Mouse (Mus musculus): ENCODE data around the gene Otud7b. TPM values are rescaled to one million over a fixed set of nuclear protein-coding genes. Genes with fewer than 3 reads are reported as not detected.

Otud7b gene
- polyA plus RNA-seq, 1 experiment: 8.6 TPM

DNA sequence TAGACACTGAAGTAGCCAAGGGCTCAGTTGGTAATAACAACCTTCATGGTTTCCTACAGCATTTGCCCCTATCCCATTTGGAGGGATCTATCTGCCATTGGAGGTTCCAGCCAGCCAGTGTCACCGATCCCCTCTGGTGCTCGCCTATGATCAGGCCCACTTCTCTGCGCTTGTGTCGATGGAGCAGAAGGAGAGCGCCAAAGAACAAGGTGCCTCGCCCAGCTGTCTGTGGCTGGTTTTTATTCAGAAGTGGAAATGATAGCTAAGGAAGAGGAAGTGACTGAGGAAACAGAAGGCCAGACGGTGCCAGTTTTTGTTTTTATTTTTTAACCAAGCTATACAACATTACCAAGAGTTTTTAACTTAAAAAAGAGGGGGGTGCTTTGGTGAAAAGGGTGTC is 47.5 kb downstream of the Otud7b start:
- no peak for TF ChIP-seq POLR2A (IDR thresholded peaks at IDR 0.05; ENCODE audit: borderline replicate concordance, extremely low read depth, insufficient read depth, insufficient read length, poor library complexity, severe bottlenecking)
- TF ChIP-seq CTCF (IDR thresholded peaks at IDR 0.05; ENCODE audit: borderline replicate concordance, extremely low read depth, insufficient read depth, insufficient read length): no peak
- DNase-seq (ENCODE audit: low read depth): no peak

GRCm38 (mm10) chr3:96152611-96153010 is 48.3 kb downstream of the Otud7b start:
- no peak for TF ChIP-seq CTCF (IDR thresholded peaks at IDR 0.05; ENCODE audit: borderline replicate concordance, extremely low read depth, insufficient read depth, insufficient read length)
- no peak for TF ChIP-seq POLR2A (IDR thresholded peaks at IDR 0.05; ENCODE audit: borderline replicate concordance, extremely low read depth, insufficient read depth, insufficient read length, poor library complexity, severe bottlenecking)
- no peak for DNase-seq (ENCODE audit: low read depth)

GRCm38 (mm10) chr3:96155501-96155900 is 51.2 kb downstream of the Otud7b start:
- DNase-seq (ENCODE audit: low read depth): no peak
- TF ChIP-seq CTCF (IDR thresholded peaks at IDR 0.05; ENCODE audit: borderline replicate concordance, extremely low read depth, insufficient read depth, insufficient read length) (no peak), POLR2A (IDR thresholded peaks at IDR 0.05; ENCODE audit: borderline replicate concordance, extremely low read depth, insufficient read depth, insufficient read length, poor library complexity, severe bottlenecking) (no peak)

- no peak for DNase-seq (ENCODE audit: low read depth)
- no peak for TF ChIP-seq POLR2A (IDR thresholded peaks at IDR 0.05; ENCODE audit: borderline replicate concordance, extremely low read depth, insufficient read depth, insufficient read length, poor library complexity, severe bottlenecking)
- no peak for TF ChIP-seq CTCF (IDR thresholded peaks at IDR 0.05; ENCODE audit: borderline replicate concordance, extremely low read depth, insufficient read depth, insufficient read length)
Observed at GRCm38 (mm10) chr3:96159820-96160219, 55.5 kb downstream of the Otud7b start.

GRCm38 (mm10) chr3:96160222-96160802 is 56.0 kb downstream of the Otud7b start:
- DNase-seq (ENCODE audit: low read depth): no peak
- TF ChIP-seq CTCF (IDR thresholded peaks at IDR 0.05; ENCODE audit: borderline replicate concordance, extremely low read depth, insufficient read depth, insufficient read length) (no peak), POLR2A (IDR thresholded peaks at IDR 0.05; ENCODE audit: borderline replicate concordance, extremely low read depth, insufficient read depth, insufficient read length, poor library complexity, severe bottlenecking) (no peak)

DNA sequence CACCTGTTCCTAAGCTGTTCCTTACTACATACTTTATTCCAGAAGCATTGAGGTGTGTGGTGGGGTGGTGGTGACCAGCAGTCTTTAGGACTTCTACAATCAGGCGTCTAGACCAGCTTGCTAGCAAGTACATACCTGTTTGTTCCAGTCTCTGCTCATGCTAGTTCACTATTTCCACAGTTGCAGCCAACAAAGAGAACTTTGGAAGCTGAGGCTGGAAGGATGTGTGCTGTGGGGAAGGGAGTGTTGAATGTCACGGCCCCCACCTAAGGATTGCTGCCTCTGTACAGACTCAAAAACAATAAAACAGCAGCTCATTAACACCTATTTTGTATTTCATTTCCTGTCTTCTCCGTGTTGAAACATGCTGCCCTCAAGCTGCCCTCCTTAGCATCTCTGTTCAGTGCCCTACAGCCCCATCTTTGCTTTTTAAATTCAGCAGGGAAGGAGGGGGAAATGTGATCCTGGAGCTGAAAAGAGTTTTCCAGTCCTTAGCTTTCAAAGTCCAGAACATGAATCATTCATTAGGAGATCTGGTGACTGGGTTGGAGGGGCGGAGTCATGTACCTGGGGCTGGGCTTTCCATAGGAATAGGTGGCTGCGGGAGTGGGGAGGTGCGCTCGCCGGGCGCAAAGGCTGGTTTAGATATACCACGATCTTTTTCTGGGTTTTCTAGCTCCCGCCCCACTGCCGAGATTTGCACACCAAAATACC is 56.6 kb downstream of the Otud7b start:
- DNase-seq (ENCODE audit: low read depth): peak; percentile 83
- TF ChIP-seq POLR2A (IDR thresholded peaks at IDR 0.05; ENCODE audit: borderline replicate concordance, extremely low read depth, insufficient read depth, insufficient read length, poor library complexity, severe bottlenecking): peak; percentile 15; the same call in 1 of the 2 replicates
- TF ChIP-seq CTCF (IDR thresholded peaks at IDR 0.05; ENCODE audit: borderline replicate concordance, extremely low read depth, insufficient read depth, insufficient read length): no peak

DNA sequence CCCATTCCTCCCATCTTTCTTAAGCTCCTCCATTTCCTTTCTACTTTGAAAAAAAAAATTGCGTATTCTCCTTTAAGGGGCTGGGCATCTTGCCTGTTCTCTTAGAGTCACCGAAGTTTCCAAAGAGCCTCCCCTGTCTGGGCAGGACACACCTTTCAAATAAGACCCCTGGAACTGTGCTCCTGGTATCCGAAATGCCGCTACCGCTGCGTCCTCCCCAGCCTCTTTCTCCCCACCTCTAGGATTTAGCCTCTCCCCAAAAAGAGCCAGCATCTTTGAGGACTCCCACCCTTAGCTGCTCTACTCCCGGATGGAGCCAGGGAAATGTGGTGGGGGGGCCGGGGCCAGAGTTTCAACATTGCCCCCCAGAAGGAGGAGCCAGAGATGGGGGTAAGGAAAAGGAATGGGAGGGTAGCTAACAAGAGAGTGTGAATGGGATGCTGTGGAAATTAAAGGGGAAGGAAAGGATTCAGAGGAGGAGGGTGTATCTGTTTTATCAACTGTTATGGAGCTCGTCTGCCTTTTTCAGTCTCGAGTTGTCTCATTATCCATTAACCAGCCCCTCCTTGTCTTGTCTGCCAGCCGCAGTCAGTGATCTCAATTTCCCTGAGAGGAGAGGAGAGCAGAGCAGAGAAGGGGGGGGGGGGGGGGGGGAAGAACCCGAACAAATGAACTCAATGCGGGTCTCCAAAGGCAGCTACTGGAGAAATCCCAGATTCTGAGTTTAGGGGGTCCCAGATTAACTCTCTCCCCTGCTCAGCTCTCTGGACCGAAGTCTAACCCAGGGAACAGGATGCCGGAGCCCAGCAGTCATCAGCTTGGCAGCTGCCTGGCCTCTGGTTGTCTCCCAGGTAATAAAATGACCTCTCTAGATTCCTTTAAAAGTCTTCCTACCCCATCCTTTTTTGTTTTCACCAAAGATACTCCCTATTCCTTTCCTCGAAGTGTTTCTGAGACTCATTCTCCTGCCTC is 57.8 kb downstream of the Otud7b start, which contains the start of gene Mtmr11:
Mtmr11 (plus strand) TSS at position 136 of the 972 bp plus-strand sequence.
- TF ChIP-seq CTCF (IDR thresholded peaks at IDR 0.05; ENCODE audit: borderline replicate concordance, extremely low read depth, insufficient read depth, insufficient read length) (no peak), POLR2A (IDR thresholded peaks at IDR 0.05; ENCODE audit: borderline replicate concordance, extremely low read depth, insufficient read depth, insufficient read length, poor library complexity, severe bottlenecking) (no peak)
- DNase-seq (ENCODE audit: low read depth): peak; percentile 59

DNA sequence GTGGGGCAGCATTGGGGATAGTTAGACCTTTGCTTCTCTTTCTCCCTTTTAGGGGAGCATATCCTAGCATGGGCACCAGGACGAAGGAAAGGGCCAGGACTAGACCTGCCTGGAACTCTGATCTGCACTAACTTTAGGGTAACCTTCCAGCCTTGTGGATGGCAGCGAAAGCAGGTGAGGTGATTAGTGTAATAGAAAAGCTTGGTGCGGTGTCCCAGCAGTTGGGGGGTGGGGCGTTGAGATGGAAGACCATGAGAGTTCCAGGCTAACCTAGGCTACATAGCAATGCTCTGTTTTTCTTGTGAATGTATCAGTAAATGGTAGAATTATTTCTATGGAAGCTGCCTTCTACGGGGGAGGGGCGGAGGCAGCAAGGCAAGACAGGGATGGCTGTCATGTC is 58.7 kb downstream of the Otud7b start:
- no peak for TF ChIP-seq CTCF (IDR thresholded peaks at IDR 0.05; ENCODE audit: borderline replicate concordance, extremely low read depth, insufficient read depth, insufficient read length)
- TF ChIP-seq POLR2A (IDR thresholded peaks at IDR 0.05; ENCODE audit: borderline replicate concordance, extremely low read depth, insufficient read depth, insufficient read length, poor library complexity, severe bottlenecking): no peak
- no peak for DNase-seq (ENCODE audit: low read depth)

GRCm38 (mm10) chr3:96168466-96169158 is 64.3 kb downstream of the Otud7b start:
- no peak for DNase-seq (ENCODE audit: low read depth)
- no peak for TF ChIP-seq CTCF (IDR thresholded peaks at IDR 0.05; ENCODE audit: borderline replicate concordance, extremely low read depth, insufficient read depth, insufficient read length)
- TF ChIP-seq POLR2A (IDR thresholded peaks at IDR 0.05; ENCODE audit: borderline replicate concordance, extremely low read depth, insufficient read depth, insufficient read length, poor library complexity, severe bottlenecking): no peak

DNA sequence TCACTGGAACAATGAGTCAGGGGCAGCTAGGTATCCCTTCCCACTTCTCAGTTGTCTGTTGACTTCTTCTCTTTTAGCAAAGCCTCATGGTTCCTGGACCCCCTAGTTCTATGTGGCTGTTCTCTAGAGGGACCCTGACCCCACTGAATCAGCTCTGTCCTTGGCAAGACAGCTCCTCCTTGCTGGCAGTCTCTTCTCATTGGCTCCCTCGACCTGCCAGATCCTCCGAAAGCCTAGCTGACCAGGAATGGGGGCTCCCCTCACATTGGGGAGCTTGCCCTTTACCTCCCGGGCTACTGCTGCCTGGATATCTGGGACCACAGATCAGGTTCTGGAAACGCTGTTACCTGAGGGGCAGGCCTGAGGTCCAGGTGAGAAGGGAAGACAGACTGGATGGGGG is 65.9 kb downstream of the Otud7b start:
- DNase-seq (ENCODE audit: low read depth): no peak
- TF ChIP-seq POLR2A (IDR thresholded peaks at IDR 0.05; ENCODE audit: borderline replicate concordance, extremely low read depth, insufficient read depth, insufficient read length, poor library complexity, severe bottlenecking) (no peak), CTCF (IDR thresholded peaks at IDR 0.05; ENCODE audit: borderline replicate concordance, extremely low read depth, insufficient read depth, insufficient read length) (no peak)

All from brain, embryonic 14.5 days (tissue).